Mouse (Mus musculus): ENCODE data around the gene Papss2. TPM values are rescaled to one million over a fixed set of nuclear protein-coding genes. Genes with fewer than 3 reads are reported as not detected.

The Papss2 gene
- under 1 TPM; 0.30 to 0.39 (median 0.39) TPM for polyA plus RNA-seq (2017; shearing (Covaris generic))

DNA sequence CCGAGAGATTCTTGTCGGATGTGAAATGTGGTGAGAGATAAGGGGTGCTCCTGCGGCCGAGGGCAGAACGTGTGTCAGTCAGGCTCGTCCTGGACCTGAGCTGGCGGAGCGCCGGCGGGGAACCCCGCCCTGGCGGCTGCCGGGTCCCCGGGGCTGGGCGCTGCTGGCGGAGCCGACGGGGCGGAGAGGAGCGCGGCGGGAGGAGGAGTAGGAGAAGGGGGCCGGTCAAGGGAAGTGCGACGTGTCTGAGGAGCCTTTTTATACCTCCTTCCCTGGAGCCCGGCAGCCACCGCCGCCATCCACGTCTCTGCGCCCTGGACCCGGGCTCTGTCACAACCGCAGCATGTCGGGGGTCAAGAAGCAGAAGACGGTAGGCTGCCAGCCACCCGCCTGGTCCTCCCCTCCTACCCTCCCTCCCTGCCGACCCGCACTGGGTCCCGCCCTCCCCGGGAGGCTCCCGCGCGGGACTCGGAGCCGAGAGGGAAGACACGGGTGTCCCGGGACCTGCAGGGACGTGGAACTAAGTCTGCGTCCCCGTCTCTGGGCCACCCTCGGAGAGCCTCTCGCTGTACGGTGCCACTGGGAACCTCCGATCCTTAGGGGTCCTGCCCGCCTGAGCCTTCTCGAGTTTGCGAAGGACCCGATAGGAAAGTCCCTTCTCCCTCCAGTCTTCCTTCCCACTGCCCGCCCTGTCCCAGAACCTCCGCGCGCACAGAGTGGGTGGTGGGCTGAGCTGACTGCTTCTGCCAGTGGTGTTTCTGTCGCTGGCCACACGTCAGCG is at the start of gene Papss2:
Gene Papss2, plus strand, starts transcription at position 285 of the 781 bp plus-strand sequence.
- peak; percentile 17 for ATAC-seq

DNA sequence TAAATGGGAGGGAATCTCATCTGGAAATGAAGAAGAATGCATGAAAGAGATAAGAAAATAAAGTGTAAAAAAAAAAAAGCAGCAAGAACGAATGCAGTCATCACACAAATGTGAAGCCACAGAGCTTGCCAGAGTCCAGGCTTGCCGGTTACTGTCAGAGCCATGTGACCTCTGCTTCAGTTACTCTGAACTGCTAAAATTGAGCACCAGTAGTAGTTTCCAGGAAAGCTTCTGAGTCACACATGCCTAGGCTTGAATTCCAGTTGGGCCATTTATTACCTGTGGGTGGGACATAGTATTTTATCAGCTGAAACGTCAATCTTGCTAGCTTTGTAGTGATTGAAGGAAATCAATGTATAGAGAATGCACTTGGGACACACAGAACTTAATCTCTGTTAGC is 48.2 kb upstream of the Papss2 start:
- no peak for ATAC-seq

DNA sequence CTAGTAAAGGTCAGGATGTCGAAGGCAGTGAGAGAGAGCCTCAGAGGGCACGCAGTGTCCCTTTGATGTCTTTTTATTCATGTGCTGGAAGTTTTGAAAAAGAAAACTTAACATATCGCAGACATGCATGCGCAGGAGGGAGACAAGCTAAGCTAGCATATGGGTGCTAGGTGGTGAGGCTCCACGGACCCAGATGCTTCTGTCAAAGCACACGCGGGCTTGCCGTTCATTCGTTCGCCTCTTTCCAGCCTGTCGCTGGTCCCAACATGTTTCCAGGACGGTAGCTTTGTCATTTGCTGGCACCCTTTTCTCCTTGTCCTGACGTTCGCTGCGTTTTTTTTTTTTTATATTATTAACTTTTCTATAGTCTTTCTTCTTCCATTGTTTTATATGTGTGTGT is 47.4 kb upstream of the Papss2 start:
- ATAC-seq = no peak

DNA sequence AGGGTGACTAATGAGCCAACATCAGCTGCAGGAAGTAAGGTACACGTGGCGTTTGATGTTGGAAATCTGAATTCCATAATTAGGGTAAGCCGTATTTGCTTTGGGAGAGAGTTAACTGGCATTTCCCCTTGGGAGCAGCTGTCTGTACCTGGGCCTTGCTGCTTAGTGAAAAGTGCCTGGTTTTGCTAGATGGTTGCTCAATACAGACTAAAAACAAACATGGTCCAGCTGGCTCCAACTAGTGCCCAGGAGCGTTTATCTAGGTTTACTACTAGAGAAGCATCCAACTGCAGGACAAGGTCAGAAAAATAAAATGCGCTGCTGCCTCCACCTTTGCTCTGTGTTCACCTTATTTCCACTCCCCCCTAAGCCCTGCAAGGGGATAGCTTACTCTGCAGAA is 45.1 kb upstream of the Papss2 start:
- no peak for ATAC-seq

DNA sequence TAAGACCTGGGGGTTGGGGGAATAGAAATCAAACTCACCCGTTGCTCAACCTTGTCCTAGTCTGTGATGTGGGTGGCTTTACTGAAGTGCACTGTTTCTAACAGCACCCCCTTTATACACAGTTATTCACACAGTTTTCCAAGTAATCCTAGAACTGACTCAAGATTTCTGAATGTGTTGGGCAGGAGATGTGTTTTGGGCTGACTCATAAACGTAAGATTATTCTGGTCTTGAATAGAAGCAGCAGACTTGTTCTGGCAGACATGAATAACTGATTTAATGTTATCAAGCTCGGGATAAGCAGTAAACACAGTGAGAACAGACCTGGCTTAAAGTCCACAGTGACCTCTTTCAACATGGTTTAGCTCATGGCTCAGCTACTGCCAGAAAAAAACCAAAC is 44.1 kb upstream of the Papss2 start:
- ATAC-seq = no peak

DNA sequence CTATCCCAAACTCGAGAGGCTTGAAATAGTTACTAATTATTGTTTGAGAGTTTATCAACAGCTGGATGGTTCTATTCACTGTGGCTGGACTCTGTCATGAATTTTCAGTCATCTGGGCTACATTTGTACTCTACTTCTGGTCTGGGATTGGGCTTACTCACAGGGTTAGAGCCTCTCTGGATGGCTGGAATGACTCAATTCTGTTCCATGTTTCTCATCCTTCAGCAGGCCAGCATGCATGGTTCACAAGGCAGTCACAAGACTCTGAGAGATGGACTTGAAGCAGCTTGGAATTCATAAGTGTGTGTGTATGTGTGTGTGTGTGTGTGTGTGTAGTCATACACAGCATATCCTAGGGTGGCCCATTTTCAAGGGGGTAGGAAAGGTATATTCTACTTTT is 43.5 kb upstream of the Papss2 start:
- no peak for ATAC-seq

DNA sequence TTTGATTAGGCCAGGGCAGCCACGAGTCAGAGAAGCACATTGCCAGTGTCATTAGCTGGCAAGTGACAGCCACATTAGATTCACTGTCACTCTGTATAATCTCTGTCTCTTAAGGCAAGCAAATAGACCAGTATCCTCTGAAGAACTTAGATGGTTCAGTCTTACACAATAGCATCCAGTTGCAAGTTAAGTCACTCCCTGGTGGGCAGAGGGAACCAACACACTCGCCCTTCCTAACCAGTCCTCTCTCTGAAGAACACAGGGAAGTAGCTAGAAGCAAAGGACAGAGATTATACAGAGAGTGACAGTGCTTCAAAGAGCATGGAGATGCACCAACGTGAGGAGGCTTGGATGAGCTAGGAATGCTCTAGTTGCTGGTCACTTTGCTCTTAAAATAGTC is 42.3 kb upstream of the Papss2 start:
- ATAC-seq = no peak

DNA sequence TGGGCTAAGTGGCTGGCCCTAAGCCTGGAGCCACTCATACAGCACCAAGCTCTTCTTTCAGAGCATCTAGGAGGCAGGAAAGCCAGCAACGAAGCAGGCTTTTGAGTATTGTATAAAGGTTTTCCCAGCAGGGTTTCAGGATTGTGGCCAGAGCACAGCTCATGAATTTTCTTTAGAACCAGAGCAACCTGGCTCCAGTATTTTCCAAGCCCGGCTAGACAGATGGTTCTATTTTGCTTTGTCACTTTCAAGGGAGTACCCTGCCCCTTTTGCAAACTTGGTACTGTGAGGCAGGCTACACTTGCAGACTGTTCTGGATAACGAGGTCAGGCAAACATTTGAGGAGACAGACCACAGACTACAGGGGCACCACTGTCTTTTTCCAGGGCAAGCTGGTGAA is 40.3 kb upstream of the Papss2 start:
- no peak for ATAC-seq

DNA sequence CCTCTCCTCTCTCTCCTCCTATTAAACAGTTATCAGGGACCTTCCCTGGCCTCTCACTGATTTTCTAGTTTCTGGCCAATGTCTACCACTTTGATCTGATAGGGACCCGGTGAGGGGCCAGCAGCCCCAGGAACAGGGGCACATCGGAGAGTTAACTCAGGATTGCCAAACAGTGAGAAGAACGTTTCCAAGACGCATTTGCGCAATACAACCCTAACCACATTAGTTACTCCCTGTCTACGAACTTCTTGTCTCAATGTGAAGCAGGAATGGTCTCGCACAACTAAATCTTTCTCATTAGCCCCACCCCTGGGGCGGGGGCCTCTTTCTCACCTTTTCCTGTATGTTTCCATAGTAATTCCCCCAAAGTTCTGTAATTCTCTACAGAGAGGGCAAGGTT is 28.6 kb upstream of the Papss2 start:
- no peak for ATAC-seq

DNA sequence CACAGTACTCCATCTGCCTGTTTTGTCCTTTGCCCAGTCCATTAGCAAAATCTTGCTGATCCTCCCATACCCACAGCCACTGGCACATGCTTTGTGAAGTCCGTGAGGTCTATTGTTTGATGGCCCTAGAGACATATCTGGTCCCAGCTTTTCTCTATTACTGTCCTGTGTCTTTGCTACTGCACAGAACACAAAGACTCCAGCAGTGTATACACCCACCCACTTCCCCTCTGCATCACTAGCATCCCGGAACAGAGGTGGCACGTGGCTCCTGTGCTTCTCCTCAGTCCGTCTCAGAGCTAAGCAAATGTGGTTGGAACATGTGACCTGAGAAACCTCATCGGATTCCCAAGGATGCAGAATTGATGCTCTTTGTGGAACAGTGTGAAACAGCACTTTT is 28.1 kb upstream of the Papss2 start:
- ATAC-seq = no peak

DNA sequence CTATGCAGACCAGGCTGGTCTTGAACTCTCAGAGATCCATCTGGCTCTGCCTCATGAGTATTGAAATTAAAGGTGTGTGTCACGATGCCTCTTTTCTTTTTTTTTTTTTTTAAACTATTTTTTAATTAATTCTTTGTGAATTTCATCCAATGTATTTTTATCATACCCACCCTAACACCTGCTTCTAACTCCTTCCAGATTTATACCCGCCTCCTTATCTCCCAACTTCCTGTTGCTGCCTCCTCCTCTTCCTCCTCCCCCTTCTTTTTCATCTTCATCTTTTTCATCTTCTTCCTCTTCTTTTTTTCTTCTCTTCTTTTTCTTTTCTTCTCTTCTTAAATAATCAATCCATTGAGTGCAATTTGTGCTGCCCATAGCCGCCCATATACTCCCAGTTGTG is 27.1 kb upstream of the Papss2 start:
- ATAC-seq = no peak

DNA sequence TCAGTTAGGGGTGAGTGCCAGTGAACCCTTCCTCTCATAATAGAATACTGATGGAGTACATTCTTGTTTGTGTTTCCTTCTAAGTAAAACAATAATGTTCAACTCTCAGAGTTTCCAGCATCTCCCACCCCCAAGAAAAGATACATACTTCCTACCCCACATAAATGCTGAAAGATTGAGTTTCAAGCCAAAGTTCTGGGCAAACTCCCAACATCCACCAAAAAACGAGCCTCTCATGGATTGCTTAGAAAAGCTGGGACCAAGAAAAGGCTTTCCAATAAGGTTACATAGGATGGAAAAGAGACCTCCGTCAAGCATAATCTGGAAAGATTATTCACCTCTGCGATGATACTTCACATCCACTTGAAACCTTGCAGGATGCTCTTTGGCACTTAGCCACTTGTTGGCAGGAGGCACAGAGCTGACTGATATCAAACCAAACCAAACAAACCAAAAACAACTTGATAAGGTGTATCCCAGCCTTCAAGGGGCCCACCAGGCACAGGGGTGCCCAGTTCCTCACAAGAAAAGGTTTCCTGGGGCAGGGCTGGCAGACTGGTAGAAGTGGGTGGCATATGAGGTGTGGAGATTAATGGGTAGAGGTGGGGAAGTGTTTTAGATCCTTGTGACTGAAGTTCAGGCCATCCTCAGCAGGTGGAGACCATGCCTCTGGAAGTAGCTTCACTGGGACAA is 26.5 kb upstream of the Papss2 start:
- ATAC-seq = no peak

DNA sequence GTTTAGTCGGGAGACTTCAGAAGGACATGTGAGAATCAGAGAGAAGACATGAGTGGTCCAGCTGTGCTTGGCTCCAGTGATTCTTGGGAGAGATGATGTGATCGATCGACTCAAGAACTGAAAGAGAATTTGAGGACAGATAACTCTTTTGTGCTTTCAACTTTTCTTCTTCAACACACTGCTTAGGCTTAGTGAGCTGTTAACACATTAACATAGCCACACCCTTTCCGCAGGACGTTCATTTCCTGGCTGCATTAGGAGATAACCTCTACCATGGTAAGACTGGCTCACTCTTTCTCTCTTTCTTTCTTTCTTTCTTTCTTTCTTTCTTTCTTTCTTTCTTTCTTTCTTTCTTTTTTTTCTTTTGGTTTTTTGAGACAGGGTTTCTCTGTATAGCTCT is 25.9 kb upstream of the Papss2 start:
- ATAC-seq = no peak

DNA sequence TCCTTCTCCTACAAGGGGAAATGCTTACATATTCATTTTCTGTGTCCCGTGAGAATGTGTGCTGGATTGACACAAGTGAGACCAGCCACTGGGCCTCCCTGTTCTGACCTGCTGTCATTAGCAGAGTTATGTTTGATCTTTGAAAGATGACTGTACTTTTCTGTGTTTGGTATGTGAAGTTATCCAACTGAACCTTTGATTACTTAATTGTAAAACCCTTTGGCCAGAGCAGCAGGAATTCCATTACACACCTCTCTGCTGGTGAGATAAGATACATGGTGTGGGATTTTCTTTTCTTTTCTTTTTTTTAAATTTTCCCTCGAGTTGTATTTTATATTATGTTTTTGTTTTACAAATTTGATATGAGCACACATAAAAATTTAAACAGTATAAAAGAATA is 23.4 kb upstream of the Papss2 start:
- ATAC-seq = no peak

DNA sequence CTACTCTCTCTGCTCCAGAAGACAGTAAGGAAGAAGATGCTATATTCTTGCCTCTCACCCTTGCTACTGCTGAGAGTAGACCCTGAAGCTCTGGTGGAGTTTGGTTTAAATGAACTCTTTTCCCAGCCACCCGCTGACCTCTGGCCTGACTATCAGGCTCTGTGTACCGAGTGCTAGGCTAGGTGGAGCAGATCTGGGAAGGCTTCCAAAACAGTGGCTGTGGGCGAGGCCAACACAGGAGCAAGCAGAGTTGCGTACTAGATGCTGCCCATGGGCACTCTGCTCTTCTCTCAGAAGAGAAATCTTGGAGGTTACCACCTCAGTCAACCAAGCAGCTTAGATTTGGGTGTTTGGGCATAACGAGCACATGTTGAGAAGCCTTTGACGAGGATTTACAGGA is 22.3 kb upstream of the Papss2 start:
- ATAC-seq = no peak

DNA sequence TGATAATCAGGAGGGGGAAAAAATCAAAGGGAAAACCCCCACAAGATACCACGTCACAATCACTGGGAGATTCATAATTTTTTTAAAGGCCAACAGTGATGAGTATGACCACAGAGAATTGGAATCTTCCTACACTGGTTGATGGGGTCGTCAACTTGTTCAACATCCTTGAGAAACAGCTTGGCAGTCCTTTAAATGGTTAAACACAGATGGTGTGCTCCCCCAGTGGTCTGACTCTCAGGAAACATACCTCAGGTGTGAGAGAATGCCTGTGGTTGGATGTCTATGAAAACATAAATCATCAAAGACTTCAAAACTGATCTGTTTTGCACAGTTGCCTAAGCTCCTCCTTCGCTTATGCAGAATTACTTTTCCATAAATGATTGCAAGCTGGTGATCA is 20.7 kb upstream of the Papss2 start:
- ATAC-seq = no peak

DNA sequence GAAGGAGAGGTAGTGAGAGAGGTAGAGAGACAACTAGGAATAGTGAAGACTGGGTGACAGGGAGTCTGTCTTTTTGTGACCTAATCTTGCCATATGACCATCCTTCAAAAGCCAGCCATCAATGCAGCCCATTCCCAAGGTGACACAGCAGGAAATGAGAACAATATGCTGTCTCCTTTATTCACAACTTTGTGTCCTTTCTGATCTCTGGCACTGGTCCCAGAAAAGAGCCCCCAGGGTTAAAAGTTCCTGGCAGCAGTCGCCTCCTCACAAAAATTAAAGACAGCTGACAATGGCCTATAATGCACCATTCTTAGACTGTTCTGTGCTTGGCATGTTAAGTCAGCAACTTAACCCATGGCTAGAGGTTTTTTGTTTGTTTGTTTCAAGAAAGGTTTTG is 17.8 kb upstream of the Papss2 start:
- ATAC-seq = no peak

DNA sequence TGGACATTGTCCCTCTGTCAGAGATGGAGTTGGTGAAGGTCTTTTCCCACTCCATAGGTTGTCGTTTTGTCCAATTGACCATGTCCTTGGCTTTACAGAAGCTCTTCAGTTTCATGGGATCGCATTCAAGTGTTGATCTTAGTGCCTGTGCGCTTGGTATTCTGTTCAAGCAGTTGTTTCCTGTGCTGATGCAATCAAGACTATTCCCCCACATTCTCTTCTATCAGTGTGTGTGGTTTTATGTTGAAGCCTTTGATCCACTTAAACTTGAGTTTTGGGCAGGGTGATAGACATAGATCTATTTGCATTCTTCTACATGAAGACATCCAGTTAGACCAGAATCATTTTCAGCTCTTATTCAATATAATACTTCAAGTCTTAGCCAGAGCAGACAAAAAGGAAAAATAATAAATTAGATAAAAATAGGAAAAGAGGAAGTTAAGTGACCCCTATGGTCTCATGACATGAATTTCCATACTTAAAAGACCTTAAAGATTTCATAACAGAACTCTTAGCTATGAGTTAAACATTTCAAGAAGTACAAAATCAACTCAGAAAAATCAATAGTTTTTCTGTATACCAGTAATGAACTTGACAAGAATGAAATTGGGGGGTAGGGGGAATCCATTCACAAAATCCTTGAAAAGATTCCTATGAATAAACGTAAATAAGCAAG is 12.4 kb upstream of the Papss2 start:
- ATAC-seq = no peak

DNA sequence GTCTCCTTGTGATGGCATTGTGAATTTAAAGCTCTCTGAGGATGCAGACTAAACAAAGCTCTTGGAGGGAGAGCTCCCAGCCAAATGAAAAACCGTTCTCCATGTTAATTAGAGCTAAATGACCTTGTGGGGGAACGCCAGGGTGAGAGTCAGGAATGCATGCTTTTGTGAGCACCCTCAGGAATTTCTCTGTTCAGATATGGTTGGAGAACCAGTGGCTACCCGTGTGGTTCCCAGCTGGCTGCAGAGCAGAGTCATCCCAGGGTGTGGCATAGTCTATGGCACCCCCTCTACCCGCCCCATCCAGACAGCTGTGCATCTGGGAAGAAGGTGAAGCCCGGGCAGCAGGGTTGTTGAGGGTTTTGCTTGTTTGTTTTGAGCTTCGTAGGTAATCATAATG is 7.9 kb upstream of the Papss2 start:
- ATAC-seq = no peak

DNA sequence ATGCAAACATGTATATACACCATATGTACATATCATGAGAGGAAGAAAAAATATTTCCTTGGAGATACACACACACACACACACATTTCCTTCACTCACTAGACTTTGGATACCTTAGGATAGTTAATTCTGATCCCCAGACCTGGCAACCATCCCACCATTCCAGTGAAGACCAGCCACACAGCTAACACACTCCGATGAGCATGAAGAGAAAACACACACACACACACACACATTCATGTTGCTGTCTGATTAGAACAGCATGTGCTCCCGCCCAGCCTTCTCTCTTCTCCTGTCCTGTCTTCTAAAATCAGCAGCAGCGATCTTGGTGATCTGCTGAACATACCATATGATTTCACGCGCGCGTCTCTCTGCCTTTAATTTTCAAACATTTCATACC is 2.8 kb upstream of the Papss2 start:
- no peak for ATAC-seq

DNA sequence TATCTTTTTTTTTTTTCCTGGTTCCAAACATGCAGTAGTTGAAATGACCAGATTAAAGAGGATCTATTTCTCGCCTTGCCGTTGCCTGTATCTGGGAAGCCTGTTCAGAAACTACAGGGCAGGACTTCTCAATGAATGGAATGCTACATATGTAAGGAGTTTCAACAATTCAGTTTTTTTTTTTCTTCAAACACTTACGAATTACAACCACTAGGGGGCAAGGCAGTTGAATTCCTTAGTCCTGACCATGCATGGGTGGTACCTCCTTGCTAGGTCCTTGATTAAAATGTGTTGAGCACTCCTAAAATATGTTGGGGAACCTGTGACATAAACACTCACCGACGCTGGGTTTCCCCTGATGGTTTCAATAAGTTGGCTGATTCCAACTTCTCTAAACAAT is 1.7 kb upstream of the Papss2 start:
- ATAC-seq = no peak

DNA sequence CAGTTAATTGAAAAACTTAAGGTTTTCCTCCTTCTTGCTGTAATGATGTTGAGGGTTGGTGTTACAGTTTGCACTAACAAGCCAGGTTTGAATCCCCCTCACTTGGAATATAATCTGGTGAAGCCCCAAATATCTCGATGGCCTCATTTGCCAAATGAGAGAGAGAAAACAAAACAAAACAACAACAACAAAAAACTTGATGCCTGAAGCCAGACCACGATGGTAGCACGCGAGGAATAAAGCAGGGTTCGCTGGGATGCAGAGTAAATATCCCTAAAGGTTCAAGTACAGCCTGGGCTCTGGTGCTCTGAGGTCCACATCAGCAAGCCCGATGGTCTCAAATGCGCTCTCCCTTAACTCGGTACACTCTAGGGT is 472 bp upstream of the Papss2 start:
- ATAC-seq = no peak

DNA sequence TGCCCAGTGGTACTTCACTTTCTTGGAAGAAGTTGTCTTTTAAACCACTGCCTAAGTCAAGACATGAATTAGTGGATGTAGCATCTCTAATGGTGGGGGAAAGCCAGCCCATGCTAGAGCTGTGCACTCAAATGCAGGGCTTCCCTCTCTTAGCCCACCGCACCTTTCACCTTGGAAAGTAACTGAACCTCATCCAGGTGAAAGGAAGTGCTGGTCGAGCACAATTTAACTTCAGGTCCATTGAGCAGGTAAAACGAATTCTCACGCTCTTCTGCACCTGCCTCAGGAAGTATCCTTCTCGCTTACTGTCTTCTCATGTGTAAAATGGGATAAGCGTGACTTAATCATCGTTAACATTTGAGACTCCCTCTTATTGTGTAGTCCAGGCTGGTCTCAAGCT is 3.4 kb downstream of the Papss2 start:
- ATAC-seq = no peak

DNA sequence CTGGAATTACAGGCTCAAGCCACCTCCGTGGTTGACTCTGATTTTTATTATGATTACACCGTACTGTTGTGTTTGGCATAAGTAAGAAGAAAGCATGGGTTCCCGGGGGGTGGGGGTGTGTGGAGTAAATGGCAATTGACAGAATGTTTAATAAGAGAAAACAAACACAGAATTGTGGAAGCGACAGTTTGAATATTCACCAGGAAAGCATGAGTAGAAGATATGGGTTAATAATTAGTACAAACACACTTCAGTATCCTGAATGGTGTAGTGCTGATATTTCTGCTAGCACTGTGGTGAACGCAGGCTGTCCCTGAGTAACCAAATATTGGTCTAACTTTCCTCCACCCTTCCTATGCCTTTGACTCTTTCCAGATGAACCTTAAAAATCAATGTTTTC is 3.8 kb downstream of the Papss2 start:
- ATAC-seq = no peak

Data from inflammation-experienced regulatory T-cells, adult 6 months (primary cell).